Mouse (Mus musculus) E14TG2a.4 (cell line): ENCODE data around the gene Klhl32.
"Not testable (repeated sequence)": the region's sequence is repeated elsewhere in the genome, so short reads cannot be mapped to it uniquely, and the experiment has no call there.

ENCODE experiments used
- CTCF ChIP-seq: conservative IDR thresholded peaks from 2 replicates; pipeline ENCODE4 v1.5.1; 2014; ENCODE audit warnings: low read length
- NANOG ChIP-seq: IDR thresholded peaks from 2 replicates; pipeline ENCODE4 v1.6.1; 2014; ENCODE audit warnings: borderline replicate concordance, low read length, mixed read lengths

DNA sequence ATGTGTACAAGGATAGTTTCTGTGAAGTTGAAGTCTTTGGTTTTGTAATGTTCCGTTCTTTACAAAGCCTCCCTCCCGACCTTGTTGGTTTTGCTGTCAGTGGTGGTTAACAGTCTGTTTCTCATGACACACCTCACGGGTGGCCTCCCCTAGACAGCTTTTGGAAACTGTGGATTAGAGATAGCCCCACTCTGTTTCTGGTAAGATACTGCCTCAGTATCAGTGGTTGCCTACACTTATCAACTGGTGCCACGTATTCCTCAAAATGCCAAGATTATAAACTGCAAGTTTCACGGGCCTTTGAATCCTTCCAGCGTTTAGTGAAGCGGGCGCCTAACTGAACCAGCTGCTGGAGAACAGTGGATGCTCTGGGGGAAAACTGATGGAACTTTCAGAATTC is 206.2 kb downstream of the Klhl32 start:
- not testable (repeated sequence) for TF ChIP-seq CTCF, NANOG
